Comparison of ENCODE assay signal across 8 mouse cellular contexts in the genomic region with DNA sequence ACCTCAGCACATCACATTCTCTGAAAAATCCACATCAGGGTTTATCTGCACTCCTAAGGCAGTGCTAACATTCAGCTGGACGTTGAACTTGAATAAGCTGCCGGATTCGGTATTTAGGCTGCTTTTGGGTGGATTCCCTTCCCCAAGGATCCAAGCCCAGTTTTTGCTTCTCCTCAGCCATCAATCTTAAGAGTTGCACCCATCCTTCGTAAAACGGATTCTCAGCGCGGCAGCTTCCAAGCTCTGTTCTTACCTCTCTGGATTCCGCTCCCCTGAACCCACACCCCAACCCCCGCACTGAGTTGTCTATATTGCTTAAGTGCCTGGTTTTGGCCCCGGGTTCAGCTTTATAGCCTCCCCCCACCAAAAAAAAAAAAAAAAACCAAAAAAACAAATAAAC. TPM values are rescaled to one million over a fixed set of nuclear protein-coding genes. Genes with fewer than 3 reads are reported as not detected.
A peak's percentile ranks its signal among the peaks of the same experiment; 100 is the strongest.
DNase-seq lines count a peak whose midpoint lies in the region; ATAC-seq lines count a peak whose summit lies in the region.

No protein-coding gene starts in this region.

- peak overlapping the region; percentile 28; the same call in 1 of the 2 replicates for H3K9ac ChIP-seq in heart, embryonic 14.5 days (ENCODE audit: low read length)
- H3K9ac ChIP-seq in intestine, embryonic 15.5 days, result no peak overlapping the region
- H3K9ac ChIP-seq in midbrain, embryonic 13.5 days (replicated peaks), result peak overlapping the region; percentile 99

- peak overlapping the region in 1 of 2 experiments; percentile 93; a peak in 2 of 4 replicates for H3K27ac ChIP-seq in heart, embryonic 14.5 days (replicated peaks in 1 of 2; ENCODE audit: control insufficient read depth in 1 of 2, insufficient read depth in 1 of 2, low read depth in 2 of 2, low read length in 2 of 2)
- peak overlapping the region; percentile 97 for H3K27ac ChIP-seq in intestine, embryonic 15.5 days
- peak overlapping the region; percentile 100 for H3K27ac ChIP-seq in midbrain, embryonic 13.5 days

- 15% methylated on average over 10 of the region's 10 CpGs for WGBS in heart, embryonic 14.5 days
- WGBS in intestine, embryonic 15.5 days, result 3% methylated on average over 10 of the region's 10 CpGs
- WGBS in midbrain, embryonic 13.5 days, result 5% methylated on average over 10 of the region's 10 CpGs

- no peaks in the 10 kb centered on the region for H3K9me3 ChIP-seq in heart, embryonic 14.5 days (ENCODE audit: control insufficient read depth, low read length)
- H3K9me3 ChIP-seq in intestine, embryonic 15.5 days, result no peaks in the 10 kb centered on the region
- H3K9me3 ChIP-seq in midbrain, embryonic 13.5 days, result no peaks in the 10 kb centered on the region

- peak overlapping the region; percentile 99 for H3K4me2 ChIP-seq in heart, embryonic 14.5 days (ENCODE audit: low read length)
- H3K4me2 ChIP-seq in intestine, embryonic 15.5 days (replicated peaks), result peak overlapping the region; percentile 91
- H3K4me2 ChIP-seq in midbrain, embryonic 13.5 days (replicated peaks), result peak overlapping the region; percentile 78

- H3K36me3 ChIP-seq in heart, embryonic 14.5 days (ENCODE audit: control insufficient read depth, insufficient read depth, low read length), result no peaks in the 10 kb centered on the region
- H3K36me3 ChIP-seq in intestine, embryonic 15.5 days, result no peaks in the 10 kb centered on the region
- H3K36me3 ChIP-seq in midbrain, embryonic 13.5 days, result no peaks in the 10 kb centered on the region

- no peak for ATAC-seq in heart, embryonic 14.5 days (ENCODE audit: insufficient number of reproducible peaks, insufficient read depth, low FRiP score, low read depth)
- no peak for ATAC-seq in intestine, embryonic 15.5 days
- ATAC-seq in midbrain, embryonic 13.5 days, result no peak

- H3K4me3 ChIP-seq in heart, embryonic 14.5 days (ENCODE audit: control insufficient read depth in 1 of 2, insufficient read depth in 1 of 2, low read depth in 1 of 2, low read length in 2 of 2), result peak overlapping the region; percentile 93 to 95; a peak in 3 of 4 replicates
- peak overlapping the region; percentile 87 for H3K4me3 ChIP-seq in intestine, embryonic 15.5 days (replicated peaks)
- peak overlapping the region; percentile 95 for H3K4me3 ChIP-seq in midbrain, embryonic 13.5 days (replicated peaks)

- peaks cover 25% of the 10 kb centered on the region for H3K27me3 ChIP-seq in heart, embryonic 14.5 days (ENCODE audit: control insufficient read depth, insufficient read depth, low read length)
- H3K27me3 ChIP-seq in intestine, embryonic 15.5 days (replicated peaks), result peaks cover 18% of the 10 kb centered on the region; the same call in 1 of the 2 replicates
- peaks cover 28% of the 10 kb centered on the region for H3K27me3 ChIP-seq in midbrain, embryonic 13.5 days

- no peak for DNase-seq in heart, adult 8-10 months (ENCODE audit: low spot score)
- peak; percentile 82 for DNase-seq in ES-CJ7 (ENCODE audit: low read depth, low spot score)
- peak; percentile 53 for DNase-seq in embryo, embryonic 11 days
- no peak for DNase-seq in spleen, postnatal 36 days (ENCODE audit: low spot score in 2 of 2)
- DNase-seq in B cell, adult 2 months, result no peak

- H3K4me1 ChIP-seq in heart, embryonic 14.5 days (ENCODE audit: control insufficient read depth in 2 of 2, insufficient read depth in 2 of 2, low read length in 2 of 2), result peaks cover 23 to 33% of the 10 kb centered on the region in 2 experiments
- H3K4me1 ChIP-seq in intestine, embryonic 15.5 days (replicated peaks), result peaks cover 38% of the 10 kb centered on the region
- H3K4me1 ChIP-seq in midbrain, embryonic 13.5 days (replicated peaks), result peaks cover 50% of the 10 kb centered on the region

RNA-seq across cellular contexts. Expression of a gene that starts 1.4 kb away (rescaled TPM):
- polyA plus RNA-seq in heart, embryonic 14.5 days (2014; fragmentation: Nextera tagmentation; extraction: Ambion mirVana), result 10.4 and 13.0 TPM in 2 replicates
- total RNA-seq in heart, adult 8-10 months (2022), result 10 to 100 TPM; 10.8 to 17.6 (median 14.2) TPM
- 11.0 and 13.4 TPM in 2 replicates for polyA plus RNA-seq in intestine, embryonic 15.5 days (2015; fragmentation: Nextera tagmentation; extraction: Ambion mirVana)
- polyA plus RNA-seq in midbrain, embryonic 13.5 days (2015; fragmentation: Nextera tagmentation; extraction: Ambion mirVana), result 45.1 and 46.1 TPM in 2 replicates

RNA-seq across cellular contexts. Expression of a gene that starts 56.5 kb away (rescaled TPM):
- polyA plus RNA-seq in heart, embryonic 14.5 days (2014; fragmentation: Nextera tagmentation; extraction: Ambion mirVana), result 0.51 and 0.66 TPM in 2 replicates
- 1 to 10 TPM; 1.3 to 2.5 (median 1.9) TPM for total RNA-seq in heart, adult 8-10 months (2022)
- polyA plus RNA-seq in intestine, embryonic 15.5 days (2015; fragmentation: Nextera tagmentation; extraction: Ambion mirVana), result 0.44 and 0.47 TPM in 2 replicates
- 0.70 and 0.94 TPM in 2 replicates for polyA plus RNA-seq in midbrain, embryonic 13.5 days (2015; fragmentation: Nextera tagmentation; extraction: Ambion mirVana)

RNA-seq across cellular contexts. Expression of a gene that starts 56.9 kb away (rescaled TPM):
- polyA plus RNA-seq in heart, embryonic 14.5 days (2014; fragmentation: Nextera tagmentation; extraction: Ambion mirVana), result 57.2 and 60.7 TPM in 2 replicates
- total RNA-seq in heart, adult 8-10 months (2022), result 1 to 10 TPM in 3 of 4 experiments, under 1 TPM in 1; 0.81 to 2.4 (median 1.7) TPM
- polyA plus RNA-seq in intestine, embryonic 15.5 days (2015; fragmentation: Nextera tagmentation; extraction: Ambion mirVana), result 57.8 and 60.9 TPM in 2 replicates
- 25.0 and 25.7 TPM in 2 replicates for polyA plus RNA-seq in midbrain, embryonic 13.5 days (2015; fragmentation: Nextera tagmentation; extraction: Ambion mirVana)

Comparison
In these comparisons a context has a peak if more than half of its experiments do, and no peak if none do; other contexts are left out.
1. DNase-seq: peak in ES-CJ7 (single experiment) and embryo, embryonic 11 days (single experiment); none in heart, adult 8-10 months (single experiment), spleen, postnatal 36 days (0 of 2) and B cell, adult 2 months (0 of 2).
2. Peak in every context shown above with its lines, with median percentiles within 50 percentile points of each other: H3K4me2 ChIP-seq and H3K4me3 ChIP-seq.